Mouse (Mus musculus) T-cell, adult 2 months (primary cell): ENCODE results near the gene Acss3.

Source experiments
- DNase-seq: peaks from one replicate; pipeline ENCODE4 v3.0.0; 2022; ENCODE audit warnings: low spot score

Gene Acss3

GRCm38 (mm10) chr10:107011142-107011541 is 112.3 kb downstream of the Acss3 start:
- no peak for DNase-seq

GRCm38 (mm10) chr10:106998052-106998625 is 125.3 kb downstream of the Acss3 start:
- no peak for DNase-seq

- no peak for DNase-seq
Measured at GRCm38 (mm10) chr10:106989478-106989877, 134.0 kb downstream of the Acss3 start.

- DNase-seq: no peak
Measured at GRCm38 (mm10) chr10:106975193-106976141, 148.0 kb downstream of the Acss3 start.

- DNase-seq: no peak
Measured at GRCm38 (mm10) chr10:106959026-106959425, 164.4 kb downstream of the Acss3 start.

- DNase-seq: no peak
Measured at GRCm38 (mm10) chr10:106941380-106941779, 182.1 kb downstream of the Acss3 start.

- no peak for DNase-seq
Measured at GRCm38 (mm10) chr10:106939441-106939840, 184.0 kb downstream of the Acss3 start.

GRCm38 (mm10) chr10:106938851-106939250 is 184.6 kb downstream of the Acss3 start:
- no peak for DNase-seq

GRCm38 (mm10) chr10:106936996-106937395 is 186.5 kb downstream of the Acss3 start:
- no peak for DNase-seq

- no peak for DNase-seq
Measured at GRCm38 (mm10) chr10:106932571-106933073, 190.8 kb downstream of the Acss3 start.

GRCm38 (mm10) chr10:106928576-106929332 is 194.7 kb downstream of the Acss3 start:
- DNase-seq: no peak

- DNase-seq: no peak
Measured at GRCm38 (mm10) chr10:106924798-106925197, 198.7 kb downstream of the Acss3 start.

GRCm38 (mm10) chr10:106924334-106924733 is 199.1 kb downstream of the Acss3 start:
- no peak for DNase-seq

GRCm38 (mm10) chr10:106914822-106915221 is 208.6 kb downstream of the Acss3 start:
- no peak for DNase-seq

- DNase-seq: no peak
Measured at GRCm38 (mm10) chr10:106914275-106914674, 209.2 kb downstream of the Acss3 start.

- DNase-seq: no peak
Measured at GRCm38 (mm10) chr10:106913032-106913431, 210.4 kb downstream of the Acss3 start.

- no peak for DNase-seq
Measured at GRCm38 (mm10) chr10:106910108-106910507, 213.4 kb downstream of the Acss3 start.

- no peak for DNase-seq
Measured at GRCm38 (mm10) chr10:106896351-106896750, 227.1 kb downstream of the Acss3 start.
